Mouse (Mus musculus): ENCODE results near the gene Ppp1r9b.

- TF ChIP-seq CTCF (IDR thresholded peaks at IDR 0.05; ENCODE audit: low read depth): no peak
- no peak for TF ChIP-seq EP300 (optimal IDR thresholded peaks at IDR 0.05)
Observed at GRCm38 (mm10) chr11:94988780-94989561, 1.9 kb upstream of the Ppp1r9b start.
